Mouse (Mus musculus): ENCODE measurements around the gene Nkx1-2.
A peak's percentile ranks its signal among the peaks of the same experiment; 100 is the strongest.

The Nkx1-2 gene

GRCm38 (mm10) chr7:132599071-132599975 lies at the start of gene Nkx1-2:
Gene Nkx1-2, minus strand, starts transcription at chr7:132599637.
- DNase-seq (ENCODE audit: low read depth, low spot score): peak; percentile 67

- DNase-seq (ENCODE audit: low read depth, low spot score): no peak
Measured at GRCm38 (mm10) chr7:132646514-132646913, 47.1 kb upstream of the Nkx1-2 start.

GRCm38 (mm10) chr7:132644605-132645279 lies 45.3 kb upstream of the Nkx1-2 start:
- DNase-seq (ENCODE audit: low read depth, low spot score): no peak

- peak; percentile 54 for DNase-seq (ENCODE audit: low read depth, low spot score)
Measured at GRCm38 (mm10) chr7:132641606-132642005, 42.2 kb upstream of the Nkx1-2 start.

- DNase-seq (ENCODE audit: low read depth, low spot score): no peak
Measured at GRCm38 (mm10) chr7:132640946-132641345, 41.5 kb upstream of the Nkx1-2 start.

GRCm38 (mm10) chr7:132638446-132639087 lies 39.1 kb upstream of the Nkx1-2 start:
- peak; percentile 81 for DNase-seq (ENCODE audit: low read depth, low spot score)

GRCm38 (mm10) chr7:132637292-132637691 lies 37.9 kb upstream of the Nkx1-2 start:
- no peak for DNase-seq (ENCODE audit: low read depth, low spot score)

- DNase-seq (ENCODE audit: low read depth, low spot score): no peak
Measured at GRCm38 (mm10) chr7:132631313-132631712, 31.9 kb upstream of the Nkx1-2 start.

- no peak for DNase-seq (ENCODE audit: low read depth, low spot score)
Measured at GRCm38 (mm10) chr7:132627448-132627847, 28.0 kb upstream of the Nkx1-2 start.

- no peak for DNase-seq (ENCODE audit: low read depth, low spot score)
Measured at GRCm38 (mm10) chr7:132626174-132626573, 26.7 kb upstream of the Nkx1-2 start.

GRCm38 (mm10) chr7:132624161-132624560 lies 24.7 kb upstream of the Nkx1-2 start:
- DNase-seq (ENCODE audit: low read depth, low spot score): no peak

- no peak for DNase-seq (ENCODE audit: low read depth, low spot score)
Measured at GRCm38 (mm10) chr7:132619975-132620918, 20.8 kb upstream of the Nkx1-2 start.

- no peak for DNase-seq (ENCODE audit: low read depth, low spot score)
Measured at GRCm38 (mm10) chr7:132619549-132619948, 20.1 kb upstream of the Nkx1-2 start.

GRCm38 (mm10) chr7:132617021-132617564 lies 17.7 kb upstream of the Nkx1-2 start:
- DNase-seq (ENCODE audit: low read depth, low spot score): no peak

- peak; percentile 53 for DNase-seq (ENCODE audit: low read depth, low spot score)
Measured at GRCm38 (mm10) chr7:132616391-132616790, 17.0 kb upstream of the Nkx1-2 start.

GRCm38 (mm10) chr7:132615346-132615745 lies 15.9 kb upstream of the Nkx1-2 start:
- no peak for DNase-seq (ENCODE audit: low read depth, low spot score)

- no peak for DNase-seq (ENCODE audit: low read depth, low spot score)
Measured at GRCm38 (mm10) chr7:132611530-132611929, 12.1 kb upstream of the Nkx1-2 start.

- DNase-seq (ENCODE audit: low read depth, low spot score): peak; percentile 94
Measured at GRCm38 (mm10) chr7:132610468-132611318, 11.3 kb upstream of the Nkx1-2 start, which contains the start of gene Lhpp. Gene Lhpp, plus strand, starts transcription at chr7:132610638.

- DNase-seq (ENCODE audit: low read depth, low spot score): no peak
Measured at GRCm38 (mm10) chr7:132608316-132609020, 9.0 kb upstream of the Nkx1-2 start.
